Comparison of ENCODE assay signal across 8 mouse cellular contexts in genomic region chr11:43493815-43494409, GRCm38 (mm10). TPM values are rescaled to one million over a fixed set of nuclear protein-coding genes. Genes with fewer than 3 reads are reported as not detected.
DNase-seq lines count a peak whose midpoint lies in the region; ATAC-seq and TF ChIP-seq lines count a peak whose summit lies in the region.

No protein-coding gene starts in this region.

- H3K9ac ChIP-seq in lung, postnatal 0 days (replicated peaks; ENCODE audit: low read depth), result no peak overlapping the region

- H3K9me3 ChIP-seq in lung, postnatal 0 days (ENCODE audit: low read length), result no peaks in the 10 kb centered on the region

- no peak overlapping the region for H3K27ac ChIP-seq in lung, postnatal 0 days (ENCODE audit: low read length)

- H3K36me3 ChIP-seq in lung, postnatal 0 days (ENCODE audit: insufficient read depth, low read length), result no peaks in the 10 kb centered on the region

- no peaks in the 10 kb centered on the region for H3K4me1 ChIP-seq in lung, postnatal 0 days (ENCODE audit: insufficient read depth, low read depth, low read length)

- no peak overlapping the region for H3K4me2 ChIP-seq in lung, postnatal 0 days (replicated peaks; ENCODE audit: low read depth, low read length)

- TF ChIP-seq EP300 in lung, postnatal 0 days (IDR thresholded peaks at IDR 0.05), result no peak

- TF ChIP-seq CTCF in lung, postnatal 0 days (IDR thresholded peaks at IDR 0.05), result peak; percentile 92

- H3K27me3 ChIP-seq in lung, postnatal 0 days (replicated peaks; ENCODE audit: insufficient read depth, low read length), result no peaks in the 10 kb centered on the region

- 27% methylated on average over 6 of the region's 6 CpGs for WGBS in lung, postnatal 0 days

- H3K4me3 ChIP-seq in lung, postnatal 0 days (ENCODE audit: low read depth, low read length), result no peak overlapping the region

- DNase-seq in MN1 (ENCODE audit: low spot score), result peak; percentile 85
- DNase-seq in cerebellum, adult 11-12 months, result peak; percentile 75
- peak; percentile 86 for DNase-seq in forelimb bud, embryonic 11.5 days (ENCODE audit: low read depth, low spot score)
- peak; percentile 61 for DNase-seq in layer of hippocampus, adult 9-10 months (ENCODE audit: low spot score)
- DNase-seq in lung, postnatal 0 days (ENCODE audit: low spot score), result peak; percentile 79
- DNase-seq in retina, embryonic 14.5 days (ENCODE audit: low spot score), result peak; percentile 94
- DNase-seq in urinary bladder, postnatal 36 days (ENCODE audit: low spot score in 2 of 2), result peak; percentile 32 to 50

- peak; percentile 71 to 78; a peak in 3 of 4 replicates for ATAC-seq in hematopoietic stem cell, adult 5-6 weeks (replicated peaks in 1 of 2; ENCODE audit: insufficient read depth in 1 of 2, low FRiP score in 2 of 2, low TSS enrichment in 1 of 2, low read depth in 1 of 2, poor library complexity in 2 of 2, severe bottlenecking in 2 of 2)
- peak; percentile 37 for ATAC-seq in lung, postnatal 0 days

RNA-seq across cellular contexts. Expression of gene C1qtnf2, which starts 19.8 kb away (rescaled TPM):
- not detected in 2 replicates for total RNA-seq in hematopoietic stem cell, adult 5-6 weeks (2017)
- polyA plus RNA-seq in lung, postnatal 0 days (2015; fragmentation: Nextera tagmentation; extraction: Ambion mirVana), result 9.2 and 10.2 TPM in 2 replicates

RNA-seq across cellular contexts. Expression of gene Ccnjl, which starts 34.7 kb away (rescaled TPM):
- total RNA-seq in hematopoietic stem cell, adult 5-6 weeks (2017), result 2.5 and 3.1 TPM in 2 replicates
- polyA plus RNA-seq in lung, postnatal 0 days (2015; fragmentation: Nextera tagmentation; extraction: Ambion mirVana), result 6.5 and 9.4 TPM in 2 replicates

Comparison
In these comparisons a context has a peak if more than half of its experiments do, and no peak if none do; other contexts are left out.
1. DNase-seq: peak in every context shown above with its lines; median percentile 94 in retina, embryonic 14.5 days; 86 in forelimb bud, embryonic 11.5 days; 85 in MN1; 79 in lung, postnatal 0 days; 75 in cerebellum, adult 11-12 months; 61 in layer of hippocampus, adult 9-10 months; 41 in urinary bladder, postnatal 36 days.